Comparison of ENCODE assay signal across 8 mouse cellular contexts in the genomic region with DNA sequence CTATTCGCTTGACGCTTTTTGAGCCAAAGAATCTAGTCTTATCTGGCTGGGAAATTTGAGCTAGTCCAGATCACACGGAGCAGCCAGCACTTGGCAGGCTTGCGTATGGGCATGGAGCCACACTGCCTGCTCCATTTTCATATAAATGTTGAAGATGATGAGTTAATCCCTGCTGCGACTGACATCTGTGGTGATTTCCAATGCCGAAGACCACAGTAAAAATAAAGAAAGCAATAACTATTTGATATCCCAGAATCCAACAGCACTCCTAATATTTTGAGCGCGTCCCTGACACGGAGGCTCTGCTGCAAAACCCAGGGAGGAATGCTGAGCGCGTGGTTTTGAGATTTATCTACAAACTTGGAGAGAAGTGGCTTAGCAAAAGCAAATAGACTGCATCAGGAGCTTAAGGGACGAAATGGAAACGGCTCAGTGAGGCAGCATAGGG.
A peak's percentile ranks its signal among the peaks of the same experiment; 100 is the strongest.
DNase-seq lines count a peak whose midpoint lies in the region; ATAC-seq and TF ChIP-seq lines count a peak whose summit lies in the region.

No protein-coding gene starts in this region.

- TF ChIP-seq CTCF in liver, adult 2 months (IDR thresholded peaks at IDR 0.05; ENCODE audit: low read depth, low read length): no peak

- H3K4me3 ChIP-seq in embryonic facial prominence, embryonic 14.5 days (ENCODE audit: low read depth, low read length): no peak overlapping the region
- no peak overlapping the region for H3K4me3 ChIP-seq in embryonic facial prominence, embryonic 10.5 days
- H3K4me3 ChIP-seq in liver, adult 2 months (ENCODE audit: insufficient read depth, low read depth, low read length): no peak overlapping the region
- no peak overlapping the region for H3K4me3 ChIP-seq in liver, embryonic 11.5 days (ENCODE audit: low read depth, low read length)
- no peak overlapping the region for H3K4me3 ChIP-seq in heart, embryonic 12.5 days

- ATAC-seq in embryonic facial prominence, embryonic 14.5 days (ENCODE audit: low read depth): peak; percentile 64; the same call in 1 of the 2 replicates
- ATAC-seq in liver, embryonic 11.5 days (replicated peaks; ENCODE audit: low FRiP score): no peak
- ATAC-seq in heart, embryonic 12.5 days (ENCODE audit: insufficient number of reproducible peaks, low FRiP score): peak; percentile 45; the same call in 1 of the 2 replicates

- WGBS in embryonic facial prominence, embryonic 14.5 days: 61% methylated on average over 13 of the region's 13 CpGs
- 92% methylated on average over 13 of the region's 13 CpGs for WGBS in embryonic facial prominence, embryonic 10.5 days
- WGBS in liver, adult 2 months: 25% methylated on average over 13 of the region's 13 CpGs
- 79% methylated on average over 13 of the region's 13 CpGs for WGBS in liver, embryonic 11.5 days
- 49% methylated on average over 13 of the region's 13 CpGs for WGBS in heart, embryonic 12.5 days

- TF ChIP-seq POLR2A in liver, adult 2 months (IDR thresholded peaks at IDR 0.05; ENCODE audit: extremely low read depth, insufficient read depth, low read length): no peak

- H3K36me3 ChIP-seq in embryonic facial prominence, embryonic 14.5 days (ENCODE audit: control insufficient read depth, insufficient read depth, low read length): no peaks in the 10 kb centered on the region
- H3K36me3 ChIP-seq in embryonic facial prominence, embryonic 10.5 days (replicated peaks): no peaks in the 10 kb centered on the region
- H3K36me3 ChIP-seq in liver, adult 2 months (ENCODE audit: control insufficient read depth, insufficient read depth, low read length): no peaks in the 10 kb centered on the region
- no peaks in the 10 kb centered on the region for H3K36me3 ChIP-seq in liver, embryonic 11.5 days (ENCODE audit: control insufficient read depth, insufficient read depth, low read length)
- no peaks in the 10 kb centered on the region for H3K36me3 ChIP-seq in heart, embryonic 12.5 days

- DNase-seq in embryonic facial prominence, embryonic 14.5 days (ENCODE audit: low spot score): peak; percentile 87
- DNase-seq in embryonic facial prominence, embryonic 10.5 days (ENCODE audit: low spot score): no peak
- peak; percentile 84 for DNase-seq in liver, adult 2 months (ENCODE audit: extremely low read depth, low read depth, low spot score)
- DNase-seq in liver, embryonic 11.5 days (ENCODE audit: low spot score): no peak
- peak; percentile 45 for DNase-seq in lung, postnatal 36 days
- no peak for DNase-seq in thymus, postnatal 4 days
- DNase-seq in gastrocnemius, postnatal 36 days: no peak

- no peak overlapping the region for H3K27ac ChIP-seq in embryonic facial prominence, embryonic 14.5 days (replicated peaks; ENCODE audit: low read depth, low read length)
- H3K27ac ChIP-seq in embryonic facial prominence, embryonic 10.5 days (replicated peaks): no peak overlapping the region
- H3K27ac ChIP-seq in liver, adult 2 months (replicated peaks; ENCODE audit: insufficient read depth, low read depth, low read length): peak overlapping the region; percentile 75
- H3K27ac ChIP-seq in liver, embryonic 11.5 days (ENCODE audit: low read depth, low read length): no peak overlapping the region
- H3K27ac ChIP-seq in heart, embryonic 12.5 days (ENCODE audit: poor library complexity, severe bottlenecking): peak overlapping the region; percentile 54; the same call in 1 of the 2 replicates

- H3K27me3 ChIP-seq in embryonic facial prominence, embryonic 14.5 days (replicated peaks; ENCODE audit: control insufficient read depth, insufficient read depth, low read length): no peaks in the 10 kb centered on the region
- H3K27me3 ChIP-seq in embryonic facial prominence, embryonic 10.5 days (replicated peaks; ENCODE audit: low read depth, poor library complexity, severe bottlenecking): no peaks in the 10 kb centered on the region
- H3K27me3 ChIP-seq in liver, adult 2 months (ENCODE audit: control insufficient read depth, insufficient read depth, low read length): no peaks in the 10 kb centered on the region
- H3K27me3 ChIP-seq in liver, embryonic 11.5 days (replicated peaks; ENCODE audit: control insufficient read depth, insufficient read depth, low read length): no peaks in the 10 kb centered on the region
- H3K27me3 ChIP-seq in heart, embryonic 12.5 days (replicated peaks): no peaks in the 10 kb centered on the region

- H3K9me3 ChIP-seq in embryonic facial prominence, embryonic 14.5 days (ENCODE audit: control insufficient read depth, low read length): no peaks in the 10 kb centered on the region
- H3K9me3 ChIP-seq in embryonic facial prominence, embryonic 10.5 days: no peaks in the 10 kb centered on the region
- no peaks in the 10 kb centered on the region for H3K9me3 ChIP-seq in liver, embryonic 11.5 days (ENCODE audit: control insufficient read depth, low read length)
- no peaks in the 10 kb centered on the region for H3K9me3 ChIP-seq in heart, embryonic 12.5 days (replicated peaks)

- H3K4me2 ChIP-seq in embryonic facial prominence, embryonic 14.5 days (ENCODE audit: low read depth, low read length): 0 out of 2 replicates have a peak overlapping the region, but pooled peaks have one; percentile 6
- H3K4me2 ChIP-seq in liver, embryonic 11.5 days: no peak overlapping the region
- H3K4me2 ChIP-seq in heart, embryonic 12.5 days: peak overlapping the region; percentile 22

- peaks cover 20% of the 10 kb centered on the region for H3K79me2 ChIP-seq in liver, adult 2 months (ENCODE audit: control insufficient read depth, insufficient read depth, low read length)

- intact Hi-C loops in gastrocnemius, postnatal 36 days (cut with DNase I): no loop called here

- H3K4me1 ChIP-seq in embryonic facial prominence, embryonic 14.5 days (ENCODE audit: control insufficient read depth, insufficient read depth, low read length): peaks cover 13% of the 10 kb centered on the region
- peaks cover 5% of the 10 kb centered on the region for H3K4me1 ChIP-seq in embryonic facial prominence, embryonic 10.5 days
- H3K4me1 ChIP-seq in liver, adult 2 months (ENCODE audit: control insufficient read depth, insufficient read depth, low read length): peaks cover 21% of the 10 kb centered on the region
- H3K4me1 ChIP-seq in liver, embryonic 11.5 days (replicated peaks; ENCODE audit: control insufficient read depth, insufficient read depth, low read length): no peaks in the 10 kb centered on the region
- peaks cover 22% of the 10 kb centered on the region for H3K4me1 ChIP-seq in heart, embryonic 12.5 days (replicated peaks)

- H3K9ac ChIP-seq in embryonic facial prominence, embryonic 14.5 days (ENCODE audit: low read depth, low read length): no peak overlapping the region
- H3K9ac ChIP-seq in liver, adult 2 months (ENCODE audit: low read depth, low read length): no peak overlapping the region
- no peak overlapping the region for H3K9ac ChIP-seq in liver, embryonic 11.5 days (ENCODE audit: low read depth, low read length)
- H3K9ac ChIP-seq in heart, embryonic 12.5 days: no peak overlapping the region

Comparison
In these comparisons a context has a peak if more than half of its experiments do, and no peak if none do; other contexts are left out.
1. DNase-seq: peak in embryonic facial prominence, embryonic 14.5 days (single experiment), liver, adult 2 months (single experiment) and lung, postnatal 36 days (single experiment); none in embryonic facial prominence, embryonic 10.5 days (single experiment), liver, embryonic 11.5 days (single experiment), thymus, postnatal 4 days (single experiment) and gastrocnemius, postnatal 36 days (0 of 2).
2. H3K27ac ChIP-seq: peak in liver, adult 2 months (single experiment) and heart, embryonic 12.5 days (single experiment); none in embryonic facial prominence, embryonic 14.5 days (single experiment), embryonic facial prominence, embryonic 10.5 days (single experiment) and liver, embryonic 11.5 days (single experiment).